Mouse (Mus musculus): Measurements from ENCODE around the gene Cdyl. TPM values are rescaled to one million over a fixed set of nuclear protein-coding genes. Genes with fewer than 3 reads are reported as not detected.

The Cdyl gene
- polyA plus RNA-seq, 1 experiment from 2014 or later = 6.4 TPM

- peak overlapping the region; percentile 68 for H3K4me2 ChIP-seq (ENCODE audit: low read depth, low read length)
- H3K9me3 ChIP-seq (replicated peaks; ENCODE audit: control insufficient read depth, low read length) = peaks cover 12% of the 10 kb centered on the region
- H3K4me1 ChIP-seq (ENCODE audit: control insufficient read depth, insufficient read depth, low read length) = peaks cover 10% of the 10 kb centered on the region; the same call in 1 of the 2 replicates
- H3K36me3 ChIP-seq (ENCODE audit: control insufficient read depth, insufficient read depth) = peaks cover 10% of the 10 kb centered on the region; the same call in 1 of the 2 replicates
- H3K27me3 ChIP-seq (ENCODE audit: control insufficient read depth, insufficient read depth, low read length) = no peaks in the 10 kb centered on the region; the same call in 1 of the 2 replicates
- peak overlapping the region; percentile 74 for H3K4me3 ChIP-seq (ENCODE audit: low read length)
- WGBS = 20% methylated on average over 4 of the region's 4 CpGs
- H3K27ac ChIP-seq (ENCODE audit: low read length) = no peak overlapping the region
- peak overlapping the region; percentile 83 for H3K9ac ChIP-seq (ENCODE audit: low read length)
- no peak for ATAC-seq (replicated peaks; ENCODE audit: extremely low read depth, insufficient read depth, low FRiP score)
Observed at GRCm38 (mm10) chr13:35742696-35743095, 83.1 kb downstream of the Cdyl start.

DNA sequence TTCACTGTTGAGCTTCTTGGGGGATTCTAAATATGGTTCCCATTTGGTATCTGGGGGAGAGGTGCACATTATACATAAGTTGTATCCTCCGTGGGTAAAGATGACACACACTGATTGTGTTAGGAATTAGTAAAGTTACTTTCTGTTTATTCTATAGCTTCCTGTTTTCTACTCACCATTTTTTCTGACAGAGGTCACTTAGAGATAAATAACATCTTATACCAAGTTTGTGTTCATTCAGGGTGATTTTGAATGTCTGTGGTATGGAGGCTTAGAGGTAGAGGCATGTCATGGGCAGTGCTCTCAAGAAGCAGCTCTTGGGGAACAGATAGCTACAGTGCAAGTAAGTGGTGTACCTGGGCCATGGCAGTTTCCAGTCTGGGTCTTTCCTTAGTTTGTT, 83.6 kb downstream of the Cdyl start:
- H3K27me3 ChIP-seq (ENCODE audit: control insufficient read depth, insufficient read depth, low read length) = no peaks in the 10 kb centered on the region; the same call in 1 of the 2 replicates
- H3K27ac ChIP-seq (ENCODE audit: low read length) = no peak overlapping the region
- peaks cover 10% of the 10 kb centered on the region; the same call in 1 of the 2 replicates for H3K36me3 ChIP-seq (ENCODE audit: control insufficient read depth, insufficient read depth)
- peaks cover 10% of the 10 kb centered on the region; the same call in 1 of the 2 replicates for H3K4me1 ChIP-seq (ENCODE audit: control insufficient read depth, insufficient read depth, low read length)
- peak overlapping the region; percentile 74 for H3K4me3 ChIP-seq (ENCODE audit: low read length)
- ATAC-seq (replicated peaks; ENCODE audit: extremely low read depth, insufficient read depth, low FRiP score) = no peak
- 33% methylated on average over 1 of the region's 1 CpGs for WGBS
- peak overlapping the region; percentile 68 for H3K4me2 ChIP-seq (ENCODE audit: low read depth, low read length)
- peaks cover 14% of the 10 kb centered on the region for H3K9me3 ChIP-seq (replicated peaks; ENCODE audit: control insufficient read depth, low read length)
- H3K9ac ChIP-seq (ENCODE audit: low read length) = no peak overlapping the region; the same call in 1 of the 2 replicates

DNA sequence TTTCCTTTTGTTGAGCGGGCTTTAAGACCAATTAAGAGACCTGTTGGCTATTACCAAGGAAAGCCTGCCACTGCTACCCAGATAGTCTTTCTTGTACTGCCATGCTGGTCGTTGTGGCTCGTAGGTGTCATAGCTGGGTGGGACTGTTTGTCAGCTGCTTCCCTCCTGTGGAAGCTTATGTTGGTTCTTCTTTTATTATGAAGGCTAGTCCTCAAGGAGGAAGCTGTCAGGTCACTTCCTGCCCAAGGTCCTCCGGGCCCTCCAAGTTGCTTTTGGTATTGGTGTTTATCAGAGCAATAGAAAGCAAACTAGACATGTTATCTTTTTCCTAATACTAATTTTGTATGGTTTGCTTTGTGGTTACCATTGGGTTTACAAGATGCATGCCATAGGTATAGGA, 89.6 kb downstream of the Cdyl start:
- H3K4me2 ChIP-seq (ENCODE audit: low read depth, low read length) = no peak overlapping the region
- 74% methylated on average over 4 of the region's 4 CpGs for WGBS
- peaks cover 14% of the 10 kb centered on the region for H3K9me3 ChIP-seq (replicated peaks; ENCODE audit: control insufficient read depth, low read length)
- H3K27ac ChIP-seq (ENCODE audit: low read length) = no peak overlapping the region
- ATAC-seq (replicated peaks; ENCODE audit: extremely low read depth, insufficient read depth, low FRiP score) = no peak
- no peak overlapping the region for H3K9ac ChIP-seq (ENCODE audit: low read length)
- H3K4me3 ChIP-seq (ENCODE audit: low read length) = no peak overlapping the region
- H3K4me1 ChIP-seq (ENCODE audit: control insufficient read depth, insufficient read depth, low read length) = peaks cover 9% of the 10 kb centered on the region
- no peaks in the 10 kb centered on the region for H3K27me3 ChIP-seq (ENCODE audit: control insufficient read depth, insufficient read depth, low read length)
- peaks cover 10% of the 10 kb centered on the region; the same call in 1 of the 2 replicates for H3K36me3 ChIP-seq (ENCODE audit: control insufficient read depth, insufficient read depth)

- WGBS = 74% methylated on average over 5 of the region's 5 CpGs
- H3K9ac ChIP-seq (ENCODE audit: low read length) = no peak overlapping the region
- no peak overlapping the region for H3K27ac ChIP-seq (ENCODE audit: low read length)
- peaks cover 14% of the 10 kb centered on the region for H3K4me1 ChIP-seq (ENCODE audit: control insufficient read depth, insufficient read depth, low read length)
- H3K4me3 ChIP-seq (ENCODE audit: low read length) = no peak overlapping the region
- no peaks in the 10 kb centered on the region for H3K27me3 ChIP-seq (ENCODE audit: control insufficient read depth, insufficient read depth, low read length)
- peaks cover 14% of the 10 kb centered on the region for H3K9me3 ChIP-seq (replicated peaks; ENCODE audit: control insufficient read depth, low read length)
- H3K36me3 ChIP-seq (ENCODE audit: control insufficient read depth, insufficient read depth) = peaks cover 10% of the 10 kb centered on the region; the same call in 1 of the 2 replicates
- ATAC-seq (replicated peaks; ENCODE audit: extremely low read depth, insufficient read depth, low FRiP score) = no peak
- no peak overlapping the region for H3K4me2 ChIP-seq (ENCODE audit: low read depth, low read length)
Observed at GRCm38 (mm10) chr13:35749680-35750079, 90.0 kb downstream of the Cdyl start.

DNA sequence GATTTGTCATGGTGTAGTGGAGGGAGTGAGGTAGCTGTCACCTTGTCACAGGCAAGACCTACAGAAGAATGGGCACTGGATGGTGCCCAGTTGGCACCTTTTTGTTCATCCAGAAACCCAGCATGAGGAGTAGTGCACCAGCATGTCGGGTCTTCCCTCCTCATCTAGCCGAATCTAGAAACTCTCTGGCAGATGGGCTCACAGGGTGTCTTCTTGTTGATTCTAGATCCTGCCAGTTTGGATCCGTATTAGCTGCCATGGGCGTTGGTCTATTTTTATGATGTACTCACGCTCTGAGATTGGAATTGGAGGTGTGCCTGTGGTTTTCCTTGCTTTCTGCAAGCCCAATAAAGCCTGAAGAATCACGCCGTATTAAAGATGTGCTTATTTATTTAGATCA, 92.4 kb downstream of the Cdyl start:
- Histone ChIP-seq H3K27me3 (ENCODE audit: control insufficient read depth, insufficient read depth, low read length) (no peaks in the 10 kb centered on the region), H3K4me3 (ENCODE audit: low read length) (no peak overlapping the region), H3K4me1 (ENCODE audit: control insufficient read depth, insufficient read depth, low read length) (peaks cover 28% of the 10 kb centered on the region), H3K4me2 (ENCODE audit: low read depth, low read length) (no peak overlapping the region), H3K9ac (ENCODE audit: low read length) (no peak overlapping the region), H3K27ac (ENCODE audit: low read length) (no peak overlapping the region), H3K9me3 (replicated peaks; ENCODE audit: control insufficient read depth, low read length) (peaks cover 7% of the 10 kb centered on the region), H3K36me3 (ENCODE audit: control insufficient read depth, insufficient read depth) (no peaks in the 10 kb centered on the region)
- no peak for ATAC-seq (replicated peaks; ENCODE audit: extremely low read depth, insufficient read depth, low FRiP score)
- 77% methylated on average over 7 of the region's 7 CpGs for WGBS

- Histone ChIP-seq H3K36me3 (ENCODE audit: control insufficient read depth, insufficient read depth) (no peaks in the 10 kb centered on the region), H3K27me3 (ENCODE audit: control insufficient read depth, insufficient read depth, low read length) (no peaks in the 10 kb centered on the region), H3K9me3 (replicated peaks; ENCODE audit: control insufficient read depth, low read length) (no peaks in the 10 kb centered on the region), H3K27ac (ENCODE audit: low read length) (no peak overlapping the region), H3K4me1 (ENCODE audit: control insufficient read depth, insufficient read depth, low read length) (peaks cover 38% of the 10 kb centered on the region), H3K9ac (ENCODE audit: low read length) (no peak overlapping the region), H3K4me2 (ENCODE audit: low read depth, low read length) (no peak overlapping the region), H3K4me3 (ENCODE audit: low read length) (no peak overlapping the region)
- 80% methylated on average over 6 of the region's 6 CpGs for WGBS
- no peak for ATAC-seq (replicated peaks; ENCODE audit: extremely low read depth, insufficient read depth, low FRiP score)
Observed at GRCm38 (mm10) chr13:35755002-35755401, 95.4 kb downstream of the Cdyl start.

- Histone ChIP-seq H3K27ac (ENCODE audit: low read length) (no peak overlapping the region), H3K9ac (ENCODE audit: low read length) (no peak overlapping the region), H3K4me2 (ENCODE audit: low read depth, low read length) (no peak overlapping the region), H3K4me3 (ENCODE audit: low read length) (no peak overlapping the region), H3K9me3 (replicated peaks; ENCODE audit: control insufficient read depth, low read length) (no peaks in the 10 kb centered on the region), H3K27me3 (ENCODE audit: control insufficient read depth, insufficient read depth, low read length) (no peaks in the 10 kb centered on the region), H3K4me1 (ENCODE audit: control insufficient read depth, insufficient read depth, low read length) (peaks cover 37% of the 10 kb centered on the region), H3K36me3 (ENCODE audit: control insufficient read depth, insufficient read depth) (no peaks in the 10 kb centered on the region)
- 68% methylated on average over 8 of the region's 8 CpGs for WGBS
- no peak for ATAC-seq (replicated peaks; ENCODE audit: extremely low read depth, insufficient read depth, low FRiP score)
Observed at GRCm38 (mm10) chr13:35755655-35756283, 96.1 kb downstream of the Cdyl start.

GRCm38 (mm10) chr13:35756393-35757338, 97.0 kb downstream of the Cdyl start:
- Histone ChIP-seq H3K4me1 (ENCODE audit: control insufficient read depth, insufficient read depth, low read length) (peaks cover 34% of the 10 kb centered on the region), H3K4me3 (ENCODE audit: low read length) (no peak overlapping the region), H3K36me3 (ENCODE audit: control insufficient read depth, insufficient read depth) (no peaks in the 10 kb centered on the region), H3K27ac (ENCODE audit: low read length) (no peak overlapping the region), H3K9me3 (replicated peaks; ENCODE audit: control insufficient read depth, low read length) (no peaks in the 10 kb centered on the region), H3K27me3 (ENCODE audit: control insufficient read depth, insufficient read depth, low read length) (no peaks in the 10 kb centered on the region), H3K9ac (ENCODE audit: low read length) (no peak overlapping the region), H3K4me2 (ENCODE audit: low read depth, low read length) (no peak overlapping the region)
- no peak for ATAC-seq (replicated peaks; ENCODE audit: extremely low read depth, insufficient read depth, low FRiP score)
- whole genome bisulfite sequencing = 82% methylated on average over 21 of the region's 21 CpGs

DNA sequence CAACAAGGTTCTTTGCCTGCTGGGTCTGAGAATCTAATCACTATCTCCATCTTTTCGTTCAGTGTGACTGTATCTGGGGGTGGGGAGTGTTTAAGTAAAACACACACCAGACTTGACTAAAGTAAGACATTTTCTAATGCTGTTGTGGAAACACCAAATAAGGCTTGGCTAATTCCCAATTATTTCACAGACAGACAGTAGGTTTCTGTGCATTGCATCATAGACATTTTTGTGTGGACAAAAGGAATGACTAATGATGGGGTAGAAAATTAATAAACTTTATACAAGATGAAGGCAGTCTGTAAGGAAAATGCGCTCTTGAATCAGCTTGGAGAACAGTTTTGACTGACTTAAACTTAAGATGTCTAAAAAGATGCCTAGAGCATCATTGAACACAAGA, 100.7 kb downstream of the Cdyl start:
- no peak for ATAC-seq (replicated peaks; ENCODE audit: extremely low read depth, insufficient read depth, low FRiP score)
- H3K27me3 ChIP-seq (ENCODE audit: control insufficient read depth, insufficient read depth, low read length) = no peaks in the 10 kb centered on the region

More for the DNA sequence above, 100.7 kb downstream of the Cdyl start:
- no peak overlapping the region for H3K4me3 ChIP-seq (ENCODE audit: low read length)
- no peak overlapping the region for H3K27ac ChIP-seq (ENCODE audit: low read length)
- no peak overlapping the region for H3K9ac ChIP-seq (ENCODE audit: low read length)
- 82% methylated on average over 2 of the region's 2 CpGs for WGBS
- H3K9me3 ChIP-seq (replicated peaks; ENCODE audit: control insufficient read depth, low read length) = no peaks in the 10 kb centered on the region
- H3K4me2 ChIP-seq (ENCODE audit: low read depth, low read length) = no peak overlapping the region
- H3K4me1 ChIP-seq (ENCODE audit: control insufficient read depth, insufficient read depth, low read length) = peaks cover 26% of the 10 kb centered on the region
- H3K36me3 ChIP-seq (ENCODE audit: control insufficient read depth, insufficient read depth) = no peaks in the 10 kb centered on the region
